Mouse (Mus musculus) sigmoid colon, adult 10 weeks (tissue): ENCODE results near the gene Plcd4. TPM values are rescaled to one million over a fixed set of nuclear protein-coding genes. Genes with fewer than 3 reads are reported as not detected.

ENCODE experiments used
- polyA plus RNA-seq: library from polyadenylated mRNA; stranded (reverse); fragments of 350-450 nt; fragmentation: Illumina TruSeq; extraction: RNeasy Lipid Tissue Mini Kit (QIAGEN cat#74804); gene quantifications from one replicate; pipeline ENCODE4 v1.2.3, GENCODE M21; 2014; ENCODE audit warnings: low read depth, low replicate concordance

Plcd4 gene
- 1.7 TPM for polyA plus RNA-seq

GRCm38 (mm10) chr1:74542451-74542961, at the start of gene Plcd4:
TSS of gene Plcd4 (plus strand) at chr1:74542888.

GRCm38 (mm10) chr1:74505721-74506464, 36.8 kb upstream of the Plcd4 start, which contains the start of gene Cnot9:
TSS of gene Cnot9 (plus strand) at chr1:74506058.

GRCm38 (mm10) chr1:74544184-74544583, 1.5 kb downstream of the Plcd4 start, which contains the start of gene Usp37:
TSS of gene Usp37 (minus strand) at chr1:74544284.

GRCm38 (mm10) chr1:74587773-74588445, 45.2 kb downstream of the Plcd4 start, which contains the start of the genes Zfp142 and Bcs1l:
TSS of gene Zfp142 (minus strand) at chr1:74588246.
TSS of gene Bcs1l (plus strand) at chr1:74588289.

GRCm38 (mm10) chr1:74601267-74601962, 58.7 kb downstream of the Plcd4 start, which contains the start of the genes Rnf25 and Stk36:
TSS of gene Rnf25 (minus strand) at chr1:74601397.
TSS of gene Stk36 (plus strand) at chr1:74601445.

Other genes starting within 250 kb of the Plcd4 start
- 92.1 TPM for gene Tmbim1, start 237.3 kb upstream of the Plcd4 start, polyA plus RNA-seq
- gene Catip, start 180.8 kb upstream of the Plcd4 start, polyA plus RNA-seq = not detected
- gene Slc11a1, start 167.7 kb upstream of the Plcd4 start, polyA plus RNA-seq = 1.7 TPM
- 17.1 TPM for gene Ctdsp1, start 151.4 kb upstream of the Plcd4 start, polyA plus RNA-seq
- gene Vil1, start 133.5 kb upstream of the Plcd4 start, polyA plus RNA-seq = 103 TPM
- gene Cnot9, start 36.8 kb upstream of the Plcd4 start, polyA plus RNA-seq = 31.4 TPM
- 18.2 TPM for gene Usp37, start 1.4 kb downstream of the Plcd4 start, polyA plus RNA-seq
- gene Zfp142, start 45.4 kb downstream of the Plcd4 start, polyA plus RNA-seq = 7.3 TPM
- gene Bcs1l, start 45.4 kb downstream of the Plcd4 start, polyA plus RNA-seq = 7.2 TPM
- 11.6 TPM for gene Rnf25, start 58.5 kb downstream of the Plcd4 start, polyA plus RNA-seq
- gene Stk36, start 58.6 kb downstream of the Plcd4 start, polyA plus RNA-seq = 0.22 TPM
- gene Ttll4, start 118.9 kb downstream of the Plcd4 start, polyA plus RNA-seq = 26.8 TPM
- 8.6 TPM for gene Cyp27a1, start 170.7 kb downstream of the Plcd4 start, polyA plus RNA-seq
- not detected for gene Prkag3, start 206.3 kb downstream of the Plcd4 start, polyA plus RNA-seq
- not detected for gene Wnt6, start 229.0 kb downstream of the Plcd4 start, polyA plus RNA-seq
- not detected for gene Wnt10a, start 248.6 kb downstream of the Plcd4 start, polyA plus RNA-seq